Mouse (Mus musculus) myocyte (in vitro differentiated cells): ENCODE data around the gene Dcbld2.

Source experiments
- E2F4 ChIP-seq: IDR thresholded peaks from one replicate; pipeline ENCODE4 v1.6.1; 2011; ENCODE audit warnings: mild to moderate bottlenecking, control low read depth, moderate library complexity; ENCODE audit not compliant: insufficient read depth
- MAX ChIP-seq: IDR thresholded peaks from one replicate; pipeline ENCODE4 v1.6.1; 2011; ENCODE audit warnings: low read depth, mild to moderate bottlenecking, control low read depth
- MYOG ChIP-seq, 3 experiments: IDR thresholded peaks; one replicate each; pipeline ENCODE4 v1.6.1; 2011; ENCODE audit warnings: control low read depth in 2 of 3, low read depth in 2 of 3, mild to moderate bottlenecking in 2 of 3; ENCODE audit not compliant: insufficient read length in 2 of 3, control insufficient read depth in 1 of 3, insufficient read depth in 1 of 3
- POLR2A ChIP-seq: IDR thresholded peaks from one replicate; pipeline ENCODE4 v1.6.1; 2011; ENCODE audit warnings: low read depth, mild to moderate bottlenecking, control low read depth, moderate library complexity; ENCODE audit not compliant: insufficient read length
- POLR2AphosphoS2 ChIP-seq: IDR thresholded peaks from one replicate; pipeline ENCODE4 v1.6.1; 2011; ENCODE audit warnings: low read depth, control low read depth; ENCODE audit not compliant: insufficient read length
- REST ChIP-seq: IDR thresholded peaks from one replicate; pipeline ENCODE4 v1.6.1; 2011; ENCODE audit warnings: mild to moderate bottlenecking, control low read depth, moderate library complexity; ENCODE audit not compliant: insufficient read depth, insufficient read length
- SRF ChIP-seq: IDR thresholded peaks from one replicate; pipeline ENCODE4 v1.6.1; 2011; ENCODE audit warnings: low read depth; ENCODE audit not compliant: control insufficient read depth, insufficient read length
- TCF12 ChIP-seq: IDR thresholded peaks from one replicate; pipeline ENCODE4 v1.6.1; 2011; ENCODE audit warnings: mild to moderate bottlenecking, control low read depth; ENCODE audit not compliant: poor library complexity, insufficient read depth, severe bottlenecking
- TCF3 ChIP-seq: IDR thresholded peaks from one replicate; pipeline ENCODE4 v1.6.1; 2011; ENCODE audit warnings: low read depth, control low read depth; ENCODE audit not compliant: insufficient read length
- USF1 ChIP-seq: IDR thresholded peaks from one replicate; pipeline ENCODE4 v1.6.1; 2011; ENCODE audit warnings: low read depth, mild to moderate bottlenecking, control low read depth, moderate library complexity

- TF ChIP-seq POLR2A (no peak), E2F4 (no peak), TCF12 (no peak), SRF (no peak), TCF3 (no peak), MAX (no peak), USF1 (no peak), MYOG (IDR thresholded peaks at IDR 0.05; ENCODE audit: control insufficient read depth in 1 of 3, insufficient read depth in 1 of 3, insufficient read length in 2 of 3, low read depth in 2 of 3) (no peak), POLR2AphosphoS2 (no peak), REST (no peak)
These were observed 71.7 kb downstream of the Dcbld2 start for GRCm38 (mm10) chr16:58479898-58480448.
